Mouse (Mus musculus): Measurements from ENCODE around the gene Sec14l1.

Sec14l1 gene

GRCm38 (mm10) chr11:117191524-117191923 lies 76.6 kb downstream of the Sec14l1 start:
- DNase-seq, result no peak

GRCm38 (mm10) chr11:117194475-117194937 lies 79.5 kb downstream of the Sec14l1 start:
- DNase-seq, result no peak

GRCm38 (mm10) chr11:117195616-117196015 lies 80.6 kb downstream of the Sec14l1 start:
- no peak for DNase-seq

GRCm38 (mm10) chr11:117196681-117197080 lies 81.7 kb downstream of the Sec14l1 start:
- DNase-seq, result no peak

GRCm38 (mm10) chr11:117198122-117198521 lies 83.2 kb downstream of the Sec14l1 start:
- DNase-seq, result no peak

GRCm38 (mm10) chr11:117199282-117200175 lies 84.6 kb downstream of the Sec14l1 start, which contains the start of gene Sept9:
Gene Sept9, plus strand, starts transcription at chr11:117199661.
- no peak for DNase-seq

- no peak for DNase-seq
Measured at GRCm38 (mm10) chr11:117201846-117202245, 86.9 kb downstream of the Sec14l1 start.

GRCm38 (mm10) chr11:117204606-117205005 lies 89.6 kb downstream of the Sec14l1 start:
- no peak for DNase-seq

- no peak for DNase-seq
Measured at GRCm38 (mm10) chr11:117205042-117205441, 90.1 kb downstream of the Sec14l1 start.

- no peak for DNase-seq
Measured at GRCm38 (mm10) chr11:117205447-117205846, 90.5 kb downstream of the Sec14l1 start.

- no peak for DNase-seq
Measured at GRCm38 (mm10) chr11:117207436-117207835, 92.5 kb downstream of the Sec14l1 start.

GRCm38 (mm10) chr11:117208151-117208673 lies 93.2 kb downstream of the Sec14l1 start:
- DNase-seq, result peak; percentile 48
